Mouse (Mus musculus) spleen, postnatal 4 days (tissue): Measurements from ENCODE around the gene Sh3glb2.
A peak's percentile ranks its signal among the peaks of the same experiment; 100 is the strongest.

Experiments used
- DNase-seq, 2 experiments: peaks; one replicate each; pipeline ENCODE4 v3.0.0; 2022; ENCODE audit warnings: low spot score in 2 of 2

The Sh3glb2 gene

DNA sequence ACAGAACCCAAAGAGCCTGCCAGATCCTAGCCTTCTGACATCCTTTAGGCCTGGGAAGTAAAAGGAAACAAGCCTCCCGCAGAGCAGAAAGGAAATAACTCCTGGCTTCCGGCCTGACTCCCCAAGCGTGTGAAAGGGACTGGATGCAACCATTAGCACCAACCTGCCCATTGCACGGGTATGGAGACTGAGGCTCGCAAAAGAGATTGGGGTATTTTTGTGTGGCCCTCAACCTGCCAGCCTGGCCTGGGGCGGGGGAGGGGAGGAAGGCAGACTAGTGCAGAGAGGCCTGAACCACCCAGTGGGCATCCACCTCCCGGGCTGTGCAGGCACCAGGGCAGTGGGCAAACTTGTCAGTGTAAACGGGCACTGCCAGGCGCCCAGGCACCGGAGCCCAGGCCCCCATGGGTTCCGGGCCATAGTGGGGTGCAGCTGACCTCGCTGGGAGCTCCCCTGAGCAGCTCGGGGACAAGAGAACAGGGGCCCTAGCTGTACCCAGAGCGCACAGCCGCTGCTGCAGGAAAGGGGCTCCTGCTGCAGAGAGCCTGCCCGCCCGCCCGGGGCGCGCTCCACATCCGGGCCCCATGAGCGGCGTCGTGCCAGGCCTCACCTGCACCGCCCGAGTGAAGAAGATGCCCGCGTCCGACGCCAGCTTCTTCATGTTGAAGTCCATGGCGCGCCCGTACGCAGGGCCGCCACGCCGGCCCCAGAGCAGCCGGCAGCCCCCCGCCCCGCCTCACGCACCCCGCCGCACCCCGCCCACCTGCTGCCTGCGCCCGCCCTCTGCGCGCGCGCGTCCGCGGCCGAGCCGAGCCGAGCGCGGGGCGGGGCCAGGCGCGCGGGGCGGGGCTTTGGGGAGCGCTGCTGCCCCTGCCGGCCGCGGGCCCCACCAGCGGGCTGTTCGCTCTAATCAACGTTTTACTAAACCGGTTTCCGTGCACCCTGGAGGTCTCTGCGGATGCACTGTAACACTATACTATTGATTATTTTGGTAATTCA, at the start of gene Sh3glb2:
Sh3glb2 (minus strand) TSS at position 805 of the 999 bp plus-strand sequence.
- peak; percentile 86 to 95 for DNase-seq

DNA sequence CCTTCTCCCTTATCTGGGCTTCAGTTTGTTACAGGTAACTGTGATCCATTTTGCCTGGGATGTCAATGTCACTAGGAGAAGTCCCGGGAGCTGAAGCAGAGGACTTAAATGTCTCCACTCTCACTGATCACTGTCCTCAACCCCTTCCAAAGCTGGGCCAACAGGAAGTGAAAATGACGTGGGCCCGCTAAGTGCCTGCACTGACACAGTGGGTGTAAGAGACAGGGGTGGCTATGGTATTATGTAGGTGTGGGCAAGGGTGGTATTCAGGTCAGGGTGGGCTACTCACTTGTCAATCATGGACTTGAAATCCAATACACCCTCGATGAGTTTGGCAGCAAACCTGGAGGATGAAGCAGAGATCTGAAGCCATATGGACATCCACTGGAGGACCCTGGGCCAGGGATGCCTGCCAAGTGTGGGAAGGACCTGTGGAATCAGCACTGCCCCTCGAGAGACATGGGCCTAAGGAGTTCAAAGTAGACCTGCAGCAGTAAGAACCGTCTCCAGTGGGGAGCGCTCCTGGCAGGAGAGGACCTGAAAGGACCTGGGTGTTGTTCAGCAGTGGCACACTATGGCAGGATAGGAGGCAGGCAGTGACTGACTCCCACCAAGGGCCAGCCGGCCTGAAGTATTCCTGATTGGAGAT, 49.4 kb upstream of the Sh3glb2 start:
- DNase-seq, result peak in 1 of 2 experiments; percentile 59

DNA sequence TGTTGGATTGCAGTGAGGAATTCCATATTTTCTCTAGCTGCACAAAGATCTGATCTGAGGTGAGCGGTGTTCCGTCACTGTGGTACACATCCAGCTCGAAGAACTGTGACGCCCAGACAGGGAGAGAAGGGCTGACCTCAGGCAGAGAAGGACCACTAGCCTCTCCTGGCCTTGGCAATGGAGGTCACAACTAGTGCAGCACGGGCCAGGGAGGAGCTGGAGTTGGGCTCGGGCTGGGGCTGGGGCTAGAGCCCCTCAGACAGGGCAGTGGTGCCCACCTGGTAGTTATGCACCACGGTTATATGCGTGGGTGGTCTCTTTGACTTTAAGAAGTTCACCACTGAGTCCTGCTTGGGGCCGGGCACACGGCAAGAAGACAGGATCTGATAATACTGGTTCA, 48.6 kb upstream of the Sh3glb2 start:
- no peak for DNase-seq

DNA sequence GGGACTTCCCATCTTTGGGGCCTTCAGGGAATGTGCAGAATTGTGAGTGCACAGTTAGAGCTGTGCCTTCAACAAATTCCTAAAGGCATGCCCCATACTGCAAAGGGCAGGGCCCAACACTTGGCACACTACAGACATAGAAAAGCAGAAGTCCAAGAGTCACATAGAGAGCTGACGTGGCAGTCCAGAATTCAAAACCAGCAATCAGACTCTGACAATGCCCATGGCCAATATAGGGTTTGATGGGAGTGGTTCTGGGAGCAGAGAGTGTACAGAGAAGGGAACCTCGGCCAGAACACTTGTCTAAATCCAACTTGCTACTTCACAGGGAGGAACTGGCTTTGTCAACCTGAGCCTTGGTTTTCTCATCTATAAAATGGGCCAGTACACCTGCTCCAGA, 48.1 kb upstream of the Sh3glb2 start:
- no peak for DNase-seq

DNA sequence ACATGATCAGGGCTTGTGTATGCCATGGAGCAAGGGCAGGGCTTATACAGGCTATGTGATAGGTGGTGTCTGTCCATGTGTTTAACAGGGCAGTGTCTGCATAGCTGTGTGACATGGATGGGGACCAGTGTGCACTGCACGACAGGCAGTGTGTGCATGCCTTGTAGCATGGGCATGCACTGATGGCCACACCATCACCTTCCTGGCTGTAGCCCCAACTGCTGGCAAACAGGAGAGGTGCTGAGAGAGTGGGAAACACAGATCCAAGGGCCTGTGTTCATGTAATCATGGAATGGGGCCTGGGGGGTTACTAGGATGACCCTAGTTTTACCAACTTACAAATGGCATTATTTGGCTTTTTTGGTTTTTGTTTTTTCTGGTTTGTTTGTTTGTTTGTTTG, 44.7 kb upstream of the Sh3glb2 start:
- no peak for DNase-seq

DNA sequence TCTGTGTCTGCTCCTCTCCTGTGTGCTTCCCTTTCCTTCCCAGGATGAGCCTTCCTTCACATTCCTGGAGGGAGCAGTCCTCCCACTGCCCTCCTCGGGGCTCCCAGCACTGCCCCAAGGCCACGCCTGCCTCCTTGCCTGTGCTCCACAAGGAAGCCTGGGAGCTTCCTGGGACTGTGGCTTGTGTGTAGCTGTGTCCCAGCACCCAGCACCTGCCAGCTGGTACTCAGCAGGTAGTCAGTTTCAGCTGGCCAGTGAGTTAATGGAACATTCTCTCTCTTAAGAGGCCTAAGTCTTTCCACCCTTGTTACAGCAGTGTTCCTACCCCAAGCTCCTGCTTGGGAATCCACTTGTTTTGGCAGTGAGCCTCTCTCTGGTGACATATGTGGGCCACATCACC, 43.7 kb upstream of the Sh3glb2 start:
- DNase-seq, result no peak

DNA sequence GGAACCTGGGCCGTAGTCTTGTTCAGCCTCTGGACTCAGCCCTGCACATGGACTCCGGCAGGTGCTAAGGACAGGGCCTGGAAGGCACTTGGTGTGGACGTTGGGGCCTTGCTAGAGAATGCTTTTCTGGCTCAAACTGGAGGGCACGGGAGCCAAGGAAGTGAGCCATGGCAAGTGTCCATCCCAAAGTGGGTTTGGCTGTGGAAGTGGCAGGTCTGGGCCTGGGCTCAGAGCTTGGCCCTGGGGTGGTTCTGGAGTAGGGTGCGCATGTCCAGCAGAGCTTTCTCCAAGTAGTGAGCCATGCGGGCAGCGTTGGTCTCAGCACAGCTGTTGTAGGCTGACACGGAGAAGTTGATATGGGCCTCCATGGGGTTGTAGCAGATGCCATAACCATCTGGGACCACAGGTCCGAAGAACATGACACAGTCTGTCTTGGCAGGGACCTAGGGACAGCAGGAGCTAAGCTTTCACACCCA, 43.3 kb upstream of the Sh3glb2 start:
- DNase-seq, result no peak

DNA sequence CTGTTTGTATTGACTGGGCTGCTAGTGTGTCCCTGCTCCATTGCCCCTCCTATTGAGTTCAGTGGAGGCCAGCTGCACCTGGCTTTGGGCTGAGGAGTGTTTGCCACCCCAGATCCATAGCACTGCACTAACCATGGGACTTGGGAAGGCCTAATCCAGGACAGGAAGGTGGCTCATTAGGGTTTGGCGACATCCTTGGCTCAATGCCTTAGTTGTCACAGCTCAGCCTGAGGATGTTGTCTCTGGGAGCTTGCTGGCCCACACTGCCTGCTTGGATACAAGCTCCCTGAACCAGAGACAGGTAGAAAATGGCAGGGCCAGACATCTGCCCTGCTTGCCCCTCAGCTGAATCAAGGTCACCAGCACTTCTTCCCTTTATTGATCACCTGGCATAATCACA, 42.4 kb upstream of the Sh3glb2 start:
- no peak for DNase-seq

DNA sequence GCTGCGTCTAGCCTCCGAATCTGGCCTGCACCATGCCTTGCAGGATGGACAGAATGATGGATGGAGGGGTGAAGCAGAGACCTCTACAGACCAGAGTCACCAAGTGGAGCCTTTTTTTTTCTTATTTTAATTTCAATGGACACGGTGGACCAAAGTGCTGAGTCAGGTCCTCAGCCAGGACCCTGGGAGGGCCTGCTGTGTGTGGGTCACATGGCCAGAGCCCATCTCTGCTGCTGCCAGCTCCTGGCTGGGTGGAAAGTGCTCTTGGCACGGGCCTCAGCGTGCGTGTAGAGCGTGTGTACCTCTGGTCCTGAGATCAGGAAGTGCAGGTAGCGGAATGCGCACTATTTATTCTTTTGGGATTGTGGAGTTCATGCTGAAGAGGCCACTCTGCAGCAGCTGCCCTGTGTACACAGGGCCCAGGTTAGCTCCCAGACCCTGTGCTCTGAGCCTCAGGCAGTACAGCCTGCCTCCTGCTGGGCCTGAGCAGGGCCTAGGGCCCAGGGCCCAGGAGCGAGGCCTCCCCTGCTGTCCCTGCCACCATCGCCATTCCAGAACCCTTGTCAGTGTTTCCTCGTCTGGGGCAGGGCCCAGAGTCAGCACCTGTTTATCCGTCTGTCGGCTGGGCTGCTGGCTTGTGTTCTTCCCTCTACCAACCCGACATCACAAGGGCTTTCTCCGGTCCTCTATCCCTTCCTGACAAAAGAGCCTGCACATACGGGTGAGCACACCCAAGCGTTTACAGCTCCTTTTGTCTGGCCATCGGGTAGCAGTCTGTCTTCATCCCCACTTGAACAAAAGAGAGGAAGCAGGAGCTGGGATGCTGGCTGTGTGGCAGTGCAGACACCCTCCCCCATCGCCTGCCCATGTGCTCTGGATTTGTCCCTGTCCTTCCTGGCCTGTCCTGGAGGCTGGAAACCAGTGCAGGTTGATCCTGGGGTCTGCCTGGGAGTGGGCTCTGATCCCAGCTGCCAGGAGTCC, 40.3 kb upstream of the Sh3glb2 start:
- DNase-seq, result no peak

DNA sequence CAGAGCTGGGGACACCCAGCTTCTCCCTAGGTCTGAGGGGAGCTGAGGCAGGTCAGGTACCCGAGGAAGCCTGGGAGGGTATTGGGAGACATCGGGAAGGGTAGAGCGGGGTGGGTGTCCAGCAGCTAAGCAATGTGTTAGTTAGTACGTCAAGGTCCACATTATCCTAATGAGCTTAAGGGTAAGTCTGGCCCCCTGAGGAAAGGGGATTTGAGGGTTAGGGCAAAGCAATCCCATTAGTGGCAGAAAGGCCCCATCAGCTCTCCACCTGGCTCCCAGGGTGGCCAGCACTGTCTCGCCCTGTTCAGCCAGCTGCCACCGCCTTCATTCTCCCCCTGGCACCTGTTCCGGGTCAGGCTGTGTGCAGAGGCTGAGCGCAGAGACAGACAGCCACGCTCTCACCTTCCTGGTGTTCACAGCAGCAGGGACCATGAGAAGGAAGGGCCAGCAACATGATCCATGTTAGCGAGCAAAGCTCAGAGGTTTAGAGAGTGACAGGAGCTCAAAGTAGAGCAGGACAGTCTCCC, 38.9 kb upstream of the Sh3glb2 start:
- DNase-seq, result no peak

DNA sequence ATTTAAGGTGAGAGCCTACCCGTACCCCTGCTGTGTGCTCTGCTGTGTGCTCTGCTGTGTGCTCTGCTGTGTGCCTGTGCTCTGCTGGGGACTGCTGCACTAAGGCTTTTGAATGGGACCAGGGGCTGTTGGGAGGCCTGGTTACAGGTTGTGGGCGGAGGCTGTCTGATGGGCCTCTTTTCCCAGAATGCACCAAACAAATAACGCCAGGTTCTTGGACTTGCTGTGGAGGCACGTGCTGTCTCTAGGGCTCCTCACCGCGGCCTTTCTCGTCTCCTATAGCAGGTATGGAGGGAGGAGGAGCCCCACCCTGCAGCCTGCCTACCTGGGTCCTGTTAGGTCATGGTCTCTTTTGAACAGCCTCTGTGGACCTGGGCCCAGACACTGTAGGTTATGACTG, 37.1 kb upstream of the Sh3glb2 start:
- no peak for DNase-seq

DNA sequence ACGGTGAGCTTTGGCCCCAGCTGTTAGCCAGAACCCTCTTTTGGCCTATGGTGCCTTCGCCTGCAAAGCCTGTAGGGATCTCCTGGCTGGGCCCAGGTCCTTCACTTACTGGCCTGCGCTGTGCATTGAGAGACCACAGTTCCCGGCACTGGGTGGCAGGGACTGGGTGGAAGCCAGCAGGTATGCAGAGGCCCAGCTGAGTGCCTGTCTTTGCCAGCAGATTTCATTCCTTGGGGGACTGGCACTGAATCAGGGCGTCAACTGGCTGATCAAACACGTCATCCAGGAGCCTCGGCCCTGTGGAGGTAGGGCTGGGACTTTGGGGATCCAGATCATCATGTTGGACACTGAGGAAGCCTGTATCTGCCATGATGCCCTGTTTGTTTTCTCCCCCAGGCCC, 36.6 kb upstream of the Sh3glb2 start:
- no peak for DNase-seq

DNA sequence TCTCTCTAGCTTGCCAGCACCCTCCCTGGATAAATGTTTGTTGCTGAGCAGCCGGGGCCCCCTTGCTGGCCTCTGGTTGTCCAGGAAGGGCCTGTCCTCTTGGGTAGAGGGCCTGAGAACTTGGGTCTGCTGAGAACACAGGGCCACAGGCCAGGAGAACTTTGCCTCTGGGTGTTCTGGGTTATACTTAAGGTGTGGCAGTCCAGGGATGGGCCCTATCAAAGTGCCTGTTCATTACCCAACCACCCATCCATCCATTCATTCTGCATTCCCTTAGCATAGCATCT, 34.2 kb upstream of the Sh3glb2 start:
- no peak for DNase-seq

DNA sequence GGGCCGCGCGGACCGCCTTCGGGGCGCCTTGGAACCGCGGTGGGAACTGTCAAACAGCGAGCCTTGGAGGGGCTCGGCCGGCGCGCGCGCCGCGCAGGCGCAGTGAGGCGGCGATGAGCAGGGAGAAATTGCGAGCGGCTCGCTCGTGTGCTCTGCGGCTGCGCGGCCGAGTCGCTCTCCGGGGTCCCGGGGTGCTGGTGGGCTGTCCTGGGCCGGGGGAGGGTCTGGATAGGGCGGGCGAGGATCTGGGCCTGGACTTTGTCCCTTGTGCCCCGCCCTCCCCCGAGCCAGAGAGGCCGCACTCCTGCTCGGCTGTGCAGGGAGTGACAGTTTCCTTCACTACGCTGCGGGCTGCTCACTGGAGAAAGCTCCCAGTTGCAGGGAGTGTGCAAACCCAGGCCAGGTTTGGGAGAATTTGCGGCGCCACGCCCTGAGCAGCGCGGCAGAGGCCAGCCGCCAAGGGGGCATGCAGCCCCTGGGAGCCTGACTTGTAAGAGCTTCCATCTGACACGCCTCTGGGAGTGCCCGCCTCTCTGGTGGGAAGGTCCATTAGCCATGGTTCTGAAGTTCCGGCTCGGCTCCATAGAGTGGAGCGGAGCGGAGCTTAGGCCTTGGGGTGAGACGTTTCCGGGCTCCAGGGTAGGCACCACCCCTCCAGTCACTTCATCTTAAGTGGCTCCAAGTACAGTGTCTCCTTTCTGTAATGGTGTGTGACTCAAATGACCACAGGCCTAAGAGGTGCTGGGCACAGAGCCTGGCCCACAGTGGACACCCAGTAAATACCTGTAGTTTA, 33.6 kb upstream of the Sh3glb2 start:
- DNase-seq, result peak; percentile 44 to 91

DNA sequence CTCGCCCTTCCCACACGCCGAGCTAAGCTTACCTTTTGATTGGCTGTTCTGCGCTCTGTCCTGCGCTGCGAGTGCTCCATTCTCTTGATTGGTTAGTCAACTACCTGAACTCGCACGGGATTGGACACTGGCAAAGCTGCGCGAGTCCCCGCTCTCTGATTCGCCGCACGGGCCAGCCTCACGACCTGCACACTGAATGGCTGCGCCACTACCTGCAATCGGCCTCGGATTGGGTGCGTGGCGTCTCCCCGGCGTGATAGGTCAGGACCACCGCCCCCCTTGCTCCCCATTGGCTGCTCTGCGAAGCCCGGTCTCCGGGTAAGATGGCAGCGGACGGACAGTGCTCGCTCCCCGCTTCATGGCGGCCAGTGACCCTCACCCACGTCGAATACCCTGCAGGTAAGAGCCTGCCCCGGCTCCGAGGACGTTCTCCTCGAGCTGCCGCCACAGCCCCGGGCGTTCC, 33.0 kb upstream of the Sh3glb2 start, which contains the start of gene Dolpp1:
Dolpp1 (plus strand) TSS at position 141 of the 463 bp plus-strand sequence.
- DNase-seq, result peak; percentile 95 to 97

DNA sequence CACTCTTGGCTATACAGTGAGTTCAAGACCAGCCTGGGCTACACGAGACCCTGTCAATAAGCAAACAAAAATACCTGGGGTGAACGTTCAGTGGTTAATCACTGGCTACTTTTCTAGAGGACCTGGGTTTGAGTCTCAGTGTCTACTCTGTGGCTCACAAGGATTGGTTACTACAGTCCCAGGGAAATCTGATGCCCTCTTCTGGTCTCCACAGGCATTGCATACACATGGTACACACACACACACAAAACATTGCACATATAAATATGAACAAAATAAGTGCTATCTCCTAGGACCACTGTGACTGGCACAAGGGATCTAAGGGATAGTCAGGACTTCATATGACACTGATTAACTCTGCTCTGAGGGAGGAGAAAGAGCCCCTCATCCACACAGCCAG, 29.9 kb upstream of the Sh3glb2 start:
- no peak for DNase-seq

DNA sequence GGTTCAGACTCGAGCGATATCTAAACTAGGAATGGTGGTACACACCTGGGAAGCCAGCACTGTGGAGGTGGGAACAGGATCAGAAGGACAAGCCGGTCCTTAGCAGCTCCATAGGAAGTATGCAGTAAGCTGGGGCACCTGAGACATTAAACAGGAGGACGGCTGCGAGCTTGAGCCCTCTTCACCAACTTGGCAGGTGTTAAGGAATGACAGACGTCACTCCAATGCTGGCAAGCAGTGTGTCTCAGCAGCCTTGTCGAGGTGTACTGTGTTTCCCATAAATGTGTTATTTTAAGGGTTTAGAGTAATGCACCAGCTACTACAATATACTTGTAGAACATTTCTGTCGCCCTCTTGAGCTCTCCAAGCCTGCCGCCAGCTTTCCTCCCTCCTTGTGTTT, 27.8 kb upstream of the Sh3glb2 start:
- no peak for DNase-seq

DNA sequence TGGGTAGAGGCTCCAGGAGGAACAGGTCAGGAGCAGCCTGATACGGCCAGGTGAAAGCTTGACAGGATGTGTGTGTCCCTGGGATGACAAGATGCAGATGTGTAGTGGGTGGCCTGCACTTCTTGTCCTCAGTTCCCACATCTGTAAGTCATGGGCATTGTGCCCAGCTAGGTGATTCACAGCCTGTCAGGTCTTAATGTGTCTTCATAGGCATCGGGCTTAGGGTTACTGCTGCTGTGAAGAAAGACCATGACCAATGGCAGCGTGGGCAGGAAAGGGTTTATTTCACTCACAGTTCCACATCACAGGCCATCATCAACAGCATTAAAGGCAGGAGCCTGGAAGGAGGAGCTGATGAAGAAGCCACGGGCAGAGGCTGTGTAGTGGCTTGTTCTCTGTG, 26.5 kb upstream of the Sh3glb2 start:
- no peak for DNase-seq

DNA sequence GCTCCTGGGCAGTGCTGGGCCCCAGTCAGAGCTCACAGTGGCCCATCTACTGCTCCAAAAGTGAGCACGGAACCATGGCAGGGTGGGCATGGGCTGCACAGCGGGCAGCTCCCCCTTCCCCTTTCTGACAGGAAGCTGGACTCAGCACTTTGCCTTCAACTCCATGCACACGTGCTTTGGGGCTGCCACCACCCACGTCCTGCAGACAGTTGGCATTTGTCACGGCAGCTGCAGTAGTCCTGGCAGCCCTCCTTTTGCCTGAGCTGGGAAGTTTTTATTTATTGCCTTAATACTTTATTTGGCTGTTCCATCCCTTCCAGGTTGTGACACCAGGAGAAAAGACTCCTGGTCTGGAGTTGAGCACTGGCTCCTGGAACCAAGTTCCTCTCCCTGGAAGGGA, 25.7 kb upstream of the Sh3glb2 start:
- DNase-seq, result no peak

DNA sequence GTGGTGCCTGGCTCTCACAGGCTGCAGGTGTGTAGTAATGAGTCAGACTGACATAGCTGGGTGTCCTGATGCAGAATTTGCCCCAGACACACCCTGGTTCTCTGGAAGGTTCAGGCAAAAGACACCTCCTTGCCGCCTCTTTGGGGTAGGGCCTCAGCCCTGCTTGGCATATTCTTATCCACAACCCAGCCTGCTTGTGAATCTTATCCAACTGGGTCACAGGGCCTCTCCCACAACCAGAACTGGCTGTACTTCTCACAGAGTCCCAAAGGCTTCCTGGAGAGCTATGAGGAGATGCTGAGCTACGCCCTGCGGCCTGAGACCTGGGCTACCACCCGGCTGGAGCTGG, 22.2 kb upstream of the Sh3glb2 start:
- DNase-seq, result peak in 1 of 2 experiments; percentile 32
